Mouse (Mus musculus) forebrain, embryonic 16.5 days (tissue): ENCODE results near the gene Mbtps1. TPM values are rescaled to one million over a fixed set of nuclear protein-coding genes. Genes with fewer than 3 reads are reported as not detected.

Experiments used
- ATAC-seq: fragments of 200-750 bp; cut with Nextera tagmentation; 2 replicates; pipeline ENCODE4 v1.8.0; 2017; ENCODE audit warnings: mild to moderate bottlenecking, moderate library complexity
- H3K27ac ChIP-seq: fragments of 300-500 bp; sonication (generic); 2 replicates; pipeline ENCODE4 v1.5.1; 2014; ENCODE audit warnings: low read length, control low read depth
- H3K27me3 ChIP-seq: fragments of 300-500 bp; sonication (generic); replicated peaks from 2 replicates; pipeline ENCODE4 v1.6.1; 2014; ENCODE audit warnings: low read length; ENCODE audit not compliant: control insufficient read depth, insufficient read depth
- H3K36me3 ChIP-seq: fragments of 300-500 bp; sonication (generic); 2 replicates; pipeline ENCODE4 v1.6.1; 2014; ENCODE audit not compliant: control insufficient read depth, insufficient read depth
- H3K4me1 ChIP-seq: fragments of 300-500 bp; sonication (generic); replicated peaks from 2 replicates; pipeline ENCODE4 v1.6.1; 2014; ENCODE audit warnings: low read length; ENCODE audit not compliant: control insufficient read depth, insufficient read depth
- H3K4me2 ChIP-seq: fragments of 300-500 bp; sonication (generic); 2 replicates; pipeline ENCODE4 v1.6.1; 2014; ENCODE audit warnings: mild to moderate bottlenecking, low read length, control low read depth
- H3K4me3 ChIP-seq: fragments of 300-500 bp; sonication (generic); replicated peaks from 2 replicates; pipeline ENCODE4 v1.5.1; 2014; ENCODE audit warnings: mild to moderate bottlenecking, low read length, control low read depth
- H3K9ac ChIP-seq: fragments of 300-500 bp; sonication (generic); replicated peaks from 2 replicates; pipeline ENCODE4 v1.6.1; 2014; ENCODE audit warnings: low read depth, low read length, control low read depth
- H3K9me3 ChIP-seq: fragments of 300-500 bp; sonication (generic); 2 replicates; pipeline ENCODE4 v1.6.1; 2016; ENCODE audit warnings: low read length; ENCODE audit not compliant: control insufficient read depth
- WGBS: fragments of 180-500 bp; shearing (Covaris S2); extraction: QIAGEN DNeasy Blood & Tissue Kit; methylation state at CpG from one replicate; pipeline ENCODE4 v1.1.7; 2014; 5-methylcytosine and 5-hydroxymethylcytosine counted together
- polyA plus RNA-seq: library from polyadenylated mRNA; unstranded; fragments of >200 nt; fragmentation: Nextera tagmentation; extraction: Ambion mirVana; gene quantifications from 2 replicates; pipeline ENCODE4 v1.2.1, GENCODE M21; 2015

Mbtps1 gene
- polyA plus RNA-seq, 1 experiment from 2014 or later, result 66.6 TPM

DNA sequence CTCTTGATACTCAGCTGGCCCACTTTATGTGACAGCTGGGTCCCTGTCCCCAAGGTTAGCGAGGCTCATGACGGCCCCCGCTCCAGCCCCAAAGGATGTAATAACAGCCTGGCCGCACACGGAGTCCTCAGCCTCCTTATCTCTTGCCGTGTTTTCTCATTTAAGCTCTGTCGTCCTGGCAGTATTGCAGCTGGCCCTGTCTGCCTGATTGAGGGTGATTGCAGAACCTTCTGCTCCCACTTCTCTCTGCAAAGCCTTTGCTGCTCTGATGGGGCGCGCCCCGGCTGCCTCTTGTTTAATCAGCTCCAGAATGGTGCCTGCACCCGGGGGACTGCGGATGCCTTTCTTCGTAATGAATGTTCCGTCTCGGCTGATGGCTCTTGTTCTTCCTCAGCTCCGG is 98.8 kb downstream of the Mbtps1 start:
- Histone ChIP-seq H3K4me3 (no peak overlapping the region), H3K9ac (no peak overlapping the region), H3K27ac (no peak overlapping the region), H3K4me2 (peak overlapping the region; percentile 5; the same call in 1 of the 2 replicates), H3K9me3 (no peaks in the 10 kb centered on the region), H3K4me1 (peaks cover 23% of the 10 kb centered on the region), H3K27me3 (no peaks in the 10 kb centered on the region), H3K36me3 (no peaks in the 10 kb centered on the region)
- peak; percentile 45; the same call in 1 of the 2 replicates for ATAC-seq
- 31% methylated on average over 16 of the region's 16 CpGs for WGBS

Other genes with a start within 250 kb of the Mbtps1 start
- 608 and 664 TPM in 2 replicates for gene Hsbp1, start 214.2 kb downstream of the Mbtps1 start, polyA plus RNA-seq
- 13.0 and 13.9 TPM in 2 replicates for gene Mlycd, start 163.9 kb downstream of the Mbtps1 start, polyA plus RNA-seq
- 0.20 TPM in 2 replicates for gene Osgin1, start 124.6 kb downstream of the Mbtps1 start, polyA plus RNA-seq
- gene Necab2, start 112.0 kb downstream of the Mbtps1 start, polyA plus RNA-seq, result 11.9 and 28.9 TPM in 2 replicates
- gene Slc38a8, start 57.0 kb downstream of the Mbtps1 start, polyA plus RNA-seq, result not detected in 2 replicates
- 179 and 183 TPM in 2 replicates for gene Hsdl1, start 16.4 kb upstream of the Mbtps1 start, polyA plus RNA-seq
- gene Dnaaf1, start 16.5 kb upstream of the Mbtps1 start, polyA plus RNA-seq, result 0.24 and 0.39 TPM in 2 replicates
- gene Taf1c, start 46.5 kb upstream of the Mbtps1 start, polyA plus RNA-seq, result 19.3 and 19.4 TPM in 2 replicates
- not detected in 2 replicates for gene Adad2, start 54.0 kb upstream of the Mbtps1 start, polyA plus RNA-seq
- not detected in 2 replicates for gene Kcng4, start 76.9 kb upstream of the Mbtps1 start, polyA plus RNA-seq
- gene Wfdc1, start 107.6 kb upstream of the Mbtps1 start, polyA plus RNA-seq, result 3.5 and 4.2 TPM in 2 replicates
- gene Atp2c2, start 141.3 kb upstream of the Mbtps1 start, polyA plus RNA-seq, result 0.06 and 0.14 TPM in 2 replicates
- gene Tldc1, start 219.7 kb upstream of the Mbtps1 start, polyA plus RNA-seq, result 15.3 and 16.1 TPM in 2 replicates